Mouse (Mus musculus): Measurements from ENCODE around the gene Smpx.

GRCm38 (mm10) chrX:157657356-157657755 lies 41.4 kb upstream of the Smpx start:
- no peak for TF ChIP-seq CTCF (IDR thresholded peaks at IDR 0.05; ENCODE audit: low read depth, low read length)
- TF ChIP-seq POLR2A (IDR thresholded peaks at IDR 0.05; ENCODE audit: extremely low read depth, insufficient read depth, low read length) = no peak

Data from liver, adult 2 months (tissue).